Mouse (Mus musculus) lung, adult 18-20 months (tissue): ENCODE measurements around the gene Dnajb4.
"Not testable (repeated sequence)": the region's sequence is repeated elsewhere in the genome, so short reads cannot be mapped to it uniquely, and the experiment has no call there.

ENCODE experiments used
- DNase-seq, 2 experiments: peaks; one replicate each; pipeline ENCODE4 v3.0.0; 2022; ENCODE audit warnings: mixed read lengths in 2 of 2

Gene Dnajb4

GRCm38 (mm10) chr3:152208096-152208885, 1.8 kb downstream of the Dnajb4 start:
- no peak for DNase-seq

GRCm38 (mm10) chr3:152207156-152207555, 2.9 kb downstream of the Dnajb4 start:
- no peak for DNase-seq

- DNase-seq = no peak
These were observed 5.5 kb downstream of the Dnajb4 start for GRCm38 (mm10) chr3:152204577-152204976.

GRCm38 (mm10) chr3:152203996-152204395, 6.1 kb downstream of the Dnajb4 start:
- no peak for DNase-seq

- no peak for DNase-seq
These were observed 6.7 kb downstream of the Dnajb4 start for GRCm38 (mm10) chr3:152203411-152203810.

- no peak for DNase-seq
These were observed 7.2 kb downstream of the Dnajb4 start for GRCm38 (mm10) chr3:152202942-152203341.

DNA sequence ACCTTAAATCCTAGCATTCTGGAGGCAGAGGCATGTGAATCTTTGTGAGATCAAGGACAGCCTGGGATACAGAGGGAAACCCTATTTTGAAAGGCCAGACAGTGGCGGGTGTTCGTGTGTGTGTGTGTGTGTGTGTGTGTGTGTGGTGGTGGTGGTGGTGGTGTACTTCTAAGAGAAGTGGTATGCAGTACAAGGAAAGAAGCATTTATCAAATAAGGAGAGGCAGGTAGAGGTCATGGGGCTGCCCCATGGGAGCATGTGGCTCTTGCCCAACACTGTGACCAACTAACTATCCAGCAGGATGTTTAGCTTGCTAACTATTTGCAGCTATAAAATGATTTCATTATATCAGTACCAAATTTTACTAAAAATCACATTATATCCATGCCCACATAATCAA, 8.5 kb downstream of the Dnajb4 start:
- no peak for DNase-seq

- no peak for DNase-seq
These were observed 8.9 kb downstream of the Dnajb4 start for GRCm38 (mm10) chr3:152201181-152201580.

- DNase-seq = no peak
These were observed 11.0 kb downstream of the Dnajb4 start for GRCm38 (mm10) chr3:152199125-152199524.

DNA sequence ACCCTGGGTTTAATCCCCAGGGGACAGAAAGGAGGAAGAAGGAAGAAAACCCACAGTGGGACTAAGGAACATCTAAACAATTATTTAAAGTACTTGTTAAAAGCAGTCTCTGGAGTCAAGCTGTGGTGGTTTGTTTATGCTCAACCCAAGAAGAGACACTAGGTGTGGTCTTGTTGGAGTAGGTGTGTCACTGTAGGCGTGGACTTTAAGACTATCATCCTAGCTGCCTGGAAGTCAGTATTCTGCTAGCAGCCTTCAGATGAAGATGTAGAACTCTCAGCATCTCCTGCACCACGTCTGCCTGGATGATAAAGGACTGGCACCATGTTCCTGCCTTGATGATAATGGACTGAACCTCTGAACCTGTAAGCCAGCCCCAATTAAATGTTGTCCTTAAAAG, 12.9 kb downstream of the Dnajb4 start:
- not testable (repeated sequence) for DNase-seq

DNA sequence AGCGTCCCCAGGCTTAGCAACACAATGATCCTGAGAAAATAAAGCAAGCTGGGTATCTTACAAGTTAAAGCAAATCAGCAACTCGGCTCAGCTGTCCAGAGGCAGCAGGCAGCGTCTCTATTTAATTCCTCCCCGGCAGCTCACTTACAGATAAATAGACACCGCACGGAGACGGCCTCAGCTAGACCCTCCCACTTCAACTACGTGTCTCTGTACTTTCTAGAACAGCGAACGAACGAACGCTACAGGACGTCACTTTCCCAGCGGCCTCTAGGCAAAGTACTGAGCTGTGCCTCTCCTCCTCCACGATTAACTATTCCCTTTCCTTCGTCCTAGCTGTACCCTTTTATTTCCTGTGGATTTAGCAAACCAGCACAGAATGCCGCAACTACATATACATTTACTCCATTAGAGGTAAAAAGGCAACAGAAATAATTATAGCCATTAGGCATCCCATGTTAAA, 16.4 kb downstream of the Dnajb4 start:
- peak; percentile 91 to 93 for DNase-seq

DNA sequence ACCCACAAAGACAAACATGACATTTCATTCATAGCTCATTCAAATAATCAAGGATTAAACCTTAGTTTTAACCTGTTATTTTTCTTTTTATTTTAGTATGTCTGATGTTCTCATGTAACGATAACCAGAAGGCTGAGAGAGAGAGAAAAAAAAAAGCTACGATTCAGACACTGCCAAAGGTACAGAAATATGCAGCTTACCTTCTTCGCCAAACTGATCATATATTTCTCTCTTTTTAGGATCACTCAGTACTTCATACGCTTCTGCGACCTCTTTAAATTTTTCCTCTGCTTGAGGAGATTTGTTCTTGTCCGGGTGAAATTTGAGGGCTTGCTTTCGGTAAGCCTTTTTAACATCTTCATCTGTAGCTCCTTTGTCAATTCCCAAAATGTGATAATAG, 16.9 kb downstream of the Dnajb4 start:
- no peak for DNase-seq

GRCm38 (mm10) chr3:152192238-152192931, 17.7 kb downstream of the Dnajb4 start:
- DNase-seq = no peak

DNA sequence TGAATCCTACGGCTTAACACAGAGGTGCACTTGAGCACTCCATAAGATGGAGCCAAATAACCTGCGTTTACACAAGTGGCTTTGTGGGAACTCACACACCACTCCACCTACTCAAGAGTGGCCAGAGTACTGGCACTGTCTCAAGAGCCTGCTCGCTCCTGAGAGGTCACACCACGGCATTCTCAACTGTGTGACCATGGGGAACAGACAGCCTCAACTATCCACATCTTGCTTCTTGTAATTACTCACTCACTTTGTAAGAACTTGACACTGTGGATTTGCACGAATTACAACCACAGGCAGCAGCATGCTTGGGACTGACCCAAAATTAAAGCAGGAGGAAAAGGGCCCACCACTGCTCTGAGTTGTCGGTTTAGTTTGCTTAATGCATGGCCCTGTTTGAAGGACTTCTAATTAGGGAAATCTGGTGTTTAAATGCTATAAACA, 18.3 kb downstream of the Dnajb4 start:
- peak; percentile 90 to 93 for DNase-seq

DNA sequence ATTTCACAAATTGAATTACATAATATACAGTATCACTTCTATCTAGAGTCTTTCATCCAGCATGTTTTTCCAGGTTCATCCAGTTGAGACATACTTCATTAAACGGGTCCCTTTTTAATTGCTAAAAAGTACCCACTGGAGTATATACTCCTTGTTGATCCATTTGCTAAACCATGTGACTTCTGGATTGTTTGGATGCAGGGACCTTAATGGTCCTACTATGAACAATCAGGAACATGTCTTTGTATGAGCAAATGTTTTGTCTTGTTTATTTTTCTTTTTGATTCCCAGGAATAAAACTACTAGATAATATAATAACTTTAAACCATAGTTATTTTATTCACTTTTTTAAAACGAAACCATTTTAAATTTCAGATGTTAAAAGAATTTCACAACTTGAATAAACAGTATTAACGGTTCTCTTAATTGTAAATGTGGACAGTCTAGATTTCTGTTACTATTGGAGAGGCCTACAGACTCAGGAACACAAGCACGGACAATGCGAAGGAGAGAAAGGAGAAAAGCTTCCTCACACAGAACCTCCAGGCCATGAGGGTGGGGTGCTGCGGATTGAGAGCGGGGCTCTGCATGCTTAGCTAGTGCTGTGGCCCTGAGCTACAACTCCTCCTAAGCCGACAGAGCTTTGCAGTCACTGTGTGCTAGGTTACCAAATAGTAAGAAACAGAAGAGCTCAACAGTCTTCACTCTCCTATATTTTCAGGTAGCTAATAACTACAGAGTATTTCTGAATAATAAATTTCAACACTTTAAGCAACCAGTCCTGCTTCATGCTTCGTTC, 19.2 kb downstream of the Dnajb4 start:
- no peak for DNase-seq

GRCm38 (mm10) chr3:152189306-152189705, 20.8 kb downstream of the Dnajb4 start:
- no peak for DNase-seq

DNA sequence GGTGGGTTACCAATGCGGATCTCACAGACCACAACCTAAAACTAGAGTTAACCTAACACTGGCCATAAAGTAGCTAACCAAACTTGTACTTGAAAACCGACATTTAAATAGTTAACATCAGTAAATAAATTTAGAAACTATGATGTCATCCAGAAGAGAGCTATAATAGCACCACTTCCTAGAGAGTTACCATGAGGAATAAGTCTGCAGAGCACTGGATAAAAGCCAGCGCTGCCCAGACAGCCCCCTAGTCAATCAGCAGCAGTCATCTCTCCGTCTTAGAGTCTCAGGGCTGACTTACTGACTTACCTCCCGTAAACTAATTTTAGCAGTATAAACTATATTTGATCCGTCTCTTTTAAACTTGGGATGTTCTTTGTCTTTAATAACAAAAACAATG, 24.0 kb downstream of the Dnajb4 start:
- DNase-seq = no peak

GRCm38 (mm10) chr3:152183522-152183921, 26.6 kb downstream of the Dnajb4 start:
- no peak for DNase-seq

- no peak for DNase-seq
These were observed 29.5 kb downstream of the Dnajb4 start for GRCm38 (mm10) chr3:152180624-152181023.

GRCm38 (mm10) chr3:152179285-152179684, 30.8 kb downstream of the Dnajb4 start:
- no peak for DNase-seq

DNA sequence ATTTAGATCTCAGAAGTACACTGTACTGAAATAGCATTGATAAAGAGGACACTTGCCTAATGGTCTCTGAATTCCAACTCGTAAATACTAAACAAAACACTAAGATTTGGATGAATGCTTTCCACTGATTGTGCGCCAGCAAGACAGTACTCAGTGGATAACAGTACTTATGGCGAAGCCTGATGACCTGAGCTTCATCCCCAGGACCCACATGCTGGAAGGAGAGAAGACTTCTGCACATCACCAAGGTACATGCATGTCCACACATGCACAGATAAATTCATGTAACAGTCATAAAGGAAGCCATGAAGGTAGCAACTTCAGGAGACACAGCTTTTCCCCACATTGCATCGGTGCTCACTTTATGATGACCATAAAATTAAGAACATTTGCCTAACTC, 31.3 kb downstream of the Dnajb4 start:
- no peak for DNase-seq

GRCm38 (mm10) chr3:152172322-152172935, 37.7 kb downstream of the Dnajb4 start:
- no peak for DNase-seq

- DNase-seq = no peak
These were observed 38.2 kb downstream of the Dnajb4 start for GRCm38 (mm10) chr3:152171862-152172261.
